Mouse (Mus musculus): ENCODE measurements at regions not wholly inside any gene's neighbourhood (a gene's known extent, or its start where the extent isn't known, plus 50 kb on each side); places are given as distances from the start of the nearest gene placed in this dataset.
A peak's percentile ranks its signal among the peaks of the same experiment; 100 is the strongest.
"Not testable (repeated sequence)": the region's sequence is repeated elsewhere in the genome, so short reads cannot be mapped to it uniquely, and the experiment has no call there.

- no peak for DNase-seq (ENCODE audit: low read depth, low spot score)
Observed at GRCm38 (mm10) chr11:12589757-12590373, 125.1 kb upstream of the Cobl start.

GRCm38 (mm10) chr11:12584851-12585680 is 120.3 kb upstream of the Cobl start:
- DNase-seq (ENCODE audit: low read depth, low spot score): not testable (repeated sequence)

DNA sequence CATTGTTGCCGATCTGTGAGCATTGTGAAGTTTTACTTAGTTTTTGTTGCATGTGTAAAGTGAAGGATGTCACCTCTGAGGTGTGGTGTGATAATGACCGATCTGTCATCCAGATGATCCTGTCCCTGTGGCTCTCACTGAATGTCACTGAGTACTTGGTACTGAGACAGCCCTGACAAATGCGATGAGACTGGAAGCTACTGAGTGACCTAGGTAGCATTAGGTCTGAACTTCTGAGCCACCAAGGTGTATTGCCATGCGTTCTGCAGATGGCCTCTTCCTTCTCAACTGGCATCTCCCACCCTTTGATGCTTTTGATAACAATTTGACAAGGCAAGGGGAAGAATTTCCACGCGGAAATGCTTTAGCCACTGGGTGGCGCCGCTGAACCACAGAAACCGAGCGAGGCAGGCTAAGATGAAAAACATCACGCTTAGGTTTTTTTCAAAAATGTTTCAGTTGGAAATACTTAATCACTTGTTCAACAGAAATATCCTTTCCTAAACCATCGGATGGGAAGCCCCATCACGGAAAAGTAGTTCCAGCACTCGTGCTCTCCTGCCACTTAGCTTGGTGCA is 114.3 kb upstream of the Cobl start:
- peak; percentile 26 for DNase-seq (ENCODE audit: low read depth, low spot score)

- no peak for DNase-seq (ENCODE audit: low read depth, low spot score)
Observed at GRCm38 (mm10) chr11:12559663-12560062, 94.9 kb upstream of the Cobl start.

GRCm38 (mm10) chr11:12558995-12559633 is 94.4 kb upstream of the Cobl start:
- peak; percentile 31 for DNase-seq (ENCODE audit: low read depth, low spot score)

DNA sequence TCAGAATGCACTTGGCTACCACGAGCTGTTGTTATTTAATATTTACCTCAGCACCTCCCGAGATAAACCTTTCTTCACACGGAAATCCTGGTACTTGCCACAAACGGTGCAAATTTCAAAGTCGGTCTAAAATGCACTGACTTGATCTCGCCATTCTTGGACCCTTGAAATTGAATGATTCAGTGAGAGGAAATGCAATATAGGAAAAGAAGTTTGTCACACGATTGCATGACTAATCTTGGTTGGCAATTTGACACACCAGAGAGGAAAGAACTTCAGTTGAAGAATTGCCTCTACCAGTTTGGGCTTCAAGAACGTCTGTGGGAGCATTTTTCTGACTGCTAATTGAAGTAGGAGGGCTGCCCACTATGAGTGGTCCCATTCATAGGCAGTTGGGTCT is 93.4 kb upstream of the Cobl start:
- no peak for DNase-seq (ENCODE audit: low read depth, low spot score)

GRCm38 (mm10) chr11:12545771-12546170 is 81.0 kb upstream of the Cobl start:
- no peak for DNase-seq (ENCODE audit: low read depth, low spot score)

- peak; percentile 9 for DNase-seq (ENCODE audit: low read depth, low spot score)
Observed at GRCm38 (mm10) chr11:12543042-12543441, 78.3 kb upstream of the Cobl start.

- no peak for DNase-seq (ENCODE audit: low read depth, low spot score)
Observed at GRCm38 (mm10) chr11:12540333-12540870, 75.6 kb upstream of the Cobl start.

- DNase-seq (ENCODE audit: low read depth, low spot score): no peak
Observed at GRCm38 (mm10) chr11:12535063-12535462, 70.3 kb upstream of the Cobl start.

DNA sequence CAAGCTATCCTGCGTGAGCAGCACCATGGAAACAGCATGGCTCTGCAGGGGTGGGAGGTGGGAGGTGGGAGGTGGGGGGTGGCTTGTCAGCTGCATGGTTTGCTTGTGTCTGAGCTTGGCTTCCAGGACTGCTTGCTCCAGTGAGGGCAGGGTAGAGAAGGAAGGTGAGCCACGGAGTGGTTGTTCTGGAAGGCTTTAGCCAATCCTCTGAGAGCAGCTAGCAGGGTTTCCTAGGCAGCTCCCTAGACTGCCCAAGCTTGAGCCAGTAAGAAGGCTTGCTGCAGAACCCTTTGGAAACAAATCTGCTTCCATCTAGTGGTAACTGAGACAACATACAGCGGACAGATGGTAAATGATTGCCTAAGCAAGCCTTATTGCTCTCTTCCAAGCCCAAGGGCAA is 67.5 kb upstream of the Cobl start:
- DNase-seq (ENCODE audit: low read depth, low spot score): no peak

DNA sequence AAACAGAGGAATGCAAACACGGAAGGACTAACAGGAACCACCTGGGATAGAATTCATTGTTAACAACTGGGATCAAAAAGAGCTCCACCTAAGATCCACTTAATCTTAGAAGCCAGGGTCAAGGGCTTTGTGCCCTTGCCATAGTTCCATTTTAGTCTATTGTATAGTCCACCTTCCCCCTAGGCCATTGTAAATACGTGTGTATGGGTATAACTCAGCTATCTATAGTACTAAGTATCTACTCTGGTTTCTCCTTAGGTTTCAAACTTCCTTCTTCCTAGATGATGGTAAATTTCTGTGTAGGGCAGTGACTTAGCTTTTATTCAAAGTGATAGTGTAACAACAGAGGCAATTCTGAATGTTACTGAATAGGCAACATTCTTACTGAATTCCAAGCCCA is 57.3 kb upstream of the Cobl start:
- not testable (repeated sequence) for DNase-seq (ENCODE audit: low read depth, low spot score)

DNA sequence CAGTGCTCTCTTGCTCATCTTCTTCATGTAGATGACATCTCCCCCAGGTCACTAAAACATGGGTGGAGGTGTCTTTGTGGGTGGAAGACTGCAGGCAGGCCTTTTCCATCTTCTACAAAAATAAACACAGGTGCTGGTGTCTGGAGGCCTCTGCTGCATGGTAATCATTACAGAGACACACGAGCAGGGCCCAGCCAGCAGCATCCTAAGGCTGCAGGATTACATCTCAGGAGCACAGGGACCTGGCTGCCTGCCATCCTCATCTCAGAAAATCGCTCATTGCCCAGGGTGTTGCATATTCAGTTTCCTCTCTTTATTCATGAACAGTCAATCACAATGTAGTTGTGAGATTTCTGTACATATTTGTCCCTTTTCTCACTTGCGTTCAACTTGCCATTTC is 56.5 kb upstream of the Cobl start:
- no peak for DNase-seq (ENCODE audit: low read depth, low spot score)

DNA sequence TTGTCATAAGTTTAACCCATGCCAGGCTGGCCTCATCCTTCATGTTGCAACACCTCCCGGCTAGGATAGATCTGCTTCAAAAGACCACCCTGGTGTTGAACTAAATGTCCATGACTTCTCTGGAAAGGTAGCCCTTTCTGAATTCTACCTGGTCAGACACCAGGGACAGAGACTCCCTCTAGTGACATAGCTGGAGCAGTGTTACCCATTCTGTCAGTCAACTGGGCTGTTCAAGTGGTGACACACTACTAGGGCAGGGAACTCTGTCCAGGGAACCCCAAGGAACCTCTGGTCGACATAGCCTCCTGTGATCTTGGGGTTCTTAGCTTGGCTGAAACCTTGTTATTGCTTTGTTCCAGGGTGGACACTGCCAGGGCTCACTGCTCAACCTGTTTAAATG is 51.6 kb upstream of the Cobl start:
- DNase-seq (ENCODE audit: low read depth, low spot score): no peak

Data from A20 (cell line).